Mouse (Mus musculus): ENCODE measurements around the gene Col26a1.

DNA sequence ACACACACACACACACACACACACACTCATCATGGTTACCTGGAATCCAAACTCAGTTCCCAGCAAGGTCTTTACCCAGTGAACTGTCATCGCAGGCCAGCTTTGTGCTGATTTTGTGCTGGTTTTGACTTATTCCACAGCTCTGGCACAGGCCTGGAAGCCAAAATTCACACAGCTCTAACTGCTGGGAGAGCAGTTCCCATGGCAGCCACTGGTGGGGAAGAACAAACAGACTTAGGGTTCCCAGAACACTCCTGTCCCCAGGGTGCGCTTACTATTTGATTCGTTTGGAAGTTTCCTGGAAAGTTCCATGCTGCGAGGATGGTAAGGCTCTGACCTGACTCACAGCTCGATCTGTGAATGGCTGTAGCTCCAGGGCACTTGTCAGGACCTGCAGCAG is 161.4 kb downstream of the Col26a1 start:
- TF ChIP-seq EP300 (IDR thresholded peaks at IDR 0.05; ENCODE audit: low read depth) (no peak), CTCF (IDR thresholded peaks at IDR 0.05; ENCODE audit: low read depth) (no peak)
